Mouse (Mus musculus) cerebellum, adult 9-10 months (tissue): Measurements from ENCODE around the gene Rnf5.

ENCODE experiments used
- DNase-seq: peaks from one replicate; pipeline ENCODE4 v3.0.0; 2022

The Rnf5 gene

DNA sequence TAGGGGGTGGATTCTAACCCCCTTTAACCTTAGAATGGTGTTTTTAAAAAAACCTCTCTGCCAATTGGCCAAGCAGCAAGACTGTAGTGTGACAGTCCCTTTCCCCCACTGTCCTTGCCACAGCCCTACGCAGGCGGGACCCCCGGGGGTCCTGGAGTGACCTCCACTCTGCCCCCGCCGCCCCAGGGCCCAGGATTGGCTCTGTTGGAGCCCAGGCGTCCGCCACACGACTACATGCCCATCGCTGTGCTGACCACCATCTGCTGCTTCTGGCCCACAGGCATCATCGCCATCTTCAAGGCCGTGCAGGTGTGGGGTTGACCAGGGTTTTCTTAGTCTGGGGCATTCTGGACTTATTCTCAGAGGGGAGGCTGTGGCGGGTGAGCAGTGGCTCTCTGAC is 28.2 kb upstream of the Rnf5 start:
- DNase-seq: peak; percentile 77

DNA sequence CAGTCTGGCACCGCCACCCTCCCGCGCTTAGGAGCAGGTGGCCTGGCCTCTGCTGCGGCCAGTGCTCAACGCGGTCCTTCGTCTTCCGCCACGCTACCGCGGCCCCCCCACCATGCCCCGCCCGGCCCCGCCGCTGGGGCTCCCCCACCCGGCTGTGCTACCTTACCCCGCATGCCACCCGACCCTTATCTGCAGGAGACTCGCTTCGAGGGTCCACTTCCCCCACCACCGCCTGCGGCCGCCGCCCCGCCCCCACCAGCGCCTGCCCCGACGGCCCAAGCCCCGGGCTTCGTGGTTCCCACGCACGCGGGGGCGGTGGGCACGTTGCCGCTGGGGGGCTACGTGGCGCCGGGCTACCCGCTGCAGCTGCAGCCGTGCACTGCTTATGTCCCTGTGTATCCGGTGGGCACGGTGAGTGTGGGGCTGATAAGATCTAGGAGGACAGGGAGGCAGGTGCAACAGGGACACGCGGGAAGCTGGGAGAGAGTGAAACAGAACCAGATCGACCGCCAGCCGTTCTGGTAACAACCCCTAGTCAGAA is 27.3 kb upstream of the Rnf5 start:
- DNase-seq: peak; percentile 68

- peak; percentile 86 for DNase-seq
Observed at GRCm38 (mm10) chr17:34629796-34630603, 26.5 kb upstream of the Rnf5 start.

- DNase-seq: peak; percentile 82
Observed at GRCm38 (mm10) chr17:34629221-34629751, 25.8 kb upstream of the Rnf5 start, which contains the start of gene Prrt1. Gene Prrt1, plus strand, starts transcription at chr17:34629533.

DNA sequence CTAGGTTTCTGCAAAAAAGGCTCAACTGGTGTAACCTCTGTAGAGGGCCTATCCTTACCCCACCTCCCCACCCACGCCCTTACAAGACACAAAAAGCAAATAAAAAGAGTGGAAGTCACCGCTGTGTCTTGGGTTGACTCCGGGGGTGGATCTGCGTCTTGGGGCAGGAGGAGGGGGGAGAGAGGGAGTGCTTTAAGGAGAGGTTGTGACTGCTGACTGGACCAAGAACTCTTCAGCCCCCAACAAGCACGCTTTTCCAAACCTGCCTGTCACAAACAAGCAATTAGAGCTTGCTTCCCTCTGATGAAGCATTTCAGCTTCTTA is 25.1 kb upstream of the Rnf5 start:
- no peak for DNase-seq

DNA sequence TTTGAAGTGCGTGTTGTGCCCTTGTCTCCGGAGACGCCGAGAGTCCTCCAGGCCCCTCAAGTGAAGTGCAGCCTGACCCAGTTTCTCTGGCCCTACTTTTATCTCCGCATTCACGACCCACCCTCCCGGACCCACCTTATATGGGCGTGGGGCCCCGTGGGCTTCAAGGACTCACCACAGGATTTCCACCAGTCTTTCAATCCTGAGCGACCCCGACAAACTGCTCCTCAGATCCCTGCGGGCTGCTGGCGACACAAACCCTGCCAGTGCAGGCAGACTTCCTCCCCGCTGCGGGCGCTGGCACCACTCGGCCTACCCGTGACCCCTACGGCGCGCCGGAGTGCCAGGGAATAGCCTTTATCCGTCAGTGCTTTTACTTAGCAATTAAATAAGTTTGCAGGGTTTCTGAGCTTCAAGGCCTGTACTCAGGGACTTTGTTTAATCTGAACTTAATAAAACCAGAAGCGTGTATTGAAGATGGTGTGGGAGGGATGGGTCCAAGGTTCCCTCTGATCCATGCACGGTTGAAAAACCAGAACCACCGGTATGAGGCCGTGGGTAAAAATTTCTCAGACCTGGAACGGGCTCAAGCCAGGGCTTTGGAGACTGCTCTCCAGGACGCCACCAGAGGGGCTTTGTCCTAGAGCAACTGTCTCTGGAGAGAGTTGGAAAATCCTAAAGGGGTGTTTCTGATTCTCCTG is 24.6 kb upstream of the Rnf5 start, which contains the start of gene Ppt2:
TSS of gene Ppt2 (minus strand) at position 568 of the 701 bp plus-strand sequence.
- DNase-seq: peak; percentile 85

DNA sequence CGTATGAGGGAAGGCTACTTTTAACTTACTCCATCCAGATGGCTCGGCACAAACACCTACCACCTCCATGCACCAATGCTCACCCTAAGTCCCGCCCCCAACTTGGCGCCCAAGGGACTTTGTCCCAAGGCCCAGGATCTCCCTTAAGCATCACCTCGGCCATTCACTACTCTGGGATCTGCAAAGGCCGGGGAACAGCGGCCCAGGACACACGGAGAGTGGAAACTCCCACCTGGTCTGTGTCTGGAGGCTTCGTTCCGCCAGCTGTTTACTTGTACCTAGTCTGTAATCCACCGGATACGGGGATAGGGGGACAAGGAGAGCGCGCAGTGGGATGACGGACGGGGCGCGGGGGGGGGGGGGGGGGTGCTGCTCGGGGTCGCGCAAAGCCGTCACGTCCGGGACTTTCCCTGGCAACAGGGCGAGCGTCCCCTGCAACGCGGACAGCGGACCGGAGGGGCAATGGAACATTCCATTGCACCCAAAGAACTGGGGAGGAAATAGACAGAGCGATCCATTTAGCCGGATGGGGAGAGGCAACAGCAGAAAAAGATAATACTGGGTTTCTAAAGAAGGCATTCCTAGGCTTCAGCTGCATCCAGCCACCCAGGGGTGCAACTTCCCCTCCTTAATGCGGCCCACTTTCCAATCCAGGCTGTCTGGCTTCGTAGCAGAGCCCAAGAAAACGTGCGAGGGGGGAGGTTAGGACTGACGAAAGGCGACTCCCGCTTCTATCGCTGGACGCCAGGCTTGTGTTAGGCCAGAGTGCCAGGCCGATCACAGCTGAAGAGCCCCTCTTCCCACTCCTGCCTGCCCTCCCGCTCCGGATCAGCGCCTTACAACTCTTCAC is 23.8 kb upstream of the Rnf5 start:
- DNase-seq: peak; percentile 91

GRCm38 (mm10) chr17:34626773-34627092 is 23.2 kb upstream of the Rnf5 start:
- DNase-seq: no peak

DNA sequence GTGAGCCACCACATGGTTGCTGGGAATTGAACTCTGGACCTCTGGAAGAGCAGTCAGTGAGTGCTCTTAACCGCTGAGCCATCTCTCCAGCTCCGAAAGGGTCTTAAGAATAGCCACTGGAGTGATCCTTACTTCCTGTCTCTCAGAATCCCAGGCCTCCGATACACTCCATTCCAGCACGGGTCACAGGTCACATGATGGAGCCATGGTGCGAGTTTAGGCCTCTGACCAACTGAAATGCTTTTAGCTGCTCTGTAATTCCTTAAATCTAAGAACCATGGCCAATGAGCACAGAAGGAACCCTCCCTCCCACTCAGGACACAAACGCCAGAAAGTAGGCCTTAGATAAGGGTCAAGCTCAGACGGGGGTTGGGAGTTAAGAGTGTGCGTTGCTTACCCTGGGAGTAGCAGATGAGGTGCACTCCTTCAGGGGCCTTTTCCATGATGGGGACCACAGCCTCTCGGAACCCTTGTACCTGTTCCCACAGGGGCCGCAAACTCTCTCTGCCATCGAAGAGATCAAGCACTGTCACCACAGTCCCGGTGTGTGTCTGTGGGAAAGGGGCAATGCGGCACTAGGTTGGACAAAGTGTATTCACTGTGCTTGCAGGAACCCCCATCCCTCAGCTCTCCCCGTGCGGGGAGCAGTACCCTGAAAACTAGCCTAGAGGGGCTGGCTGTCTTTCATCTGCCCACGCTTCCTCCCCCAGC is 22.7 kb upstream of the Rnf5 start:
- peak; percentile 68 for DNase-seq

DNA sequence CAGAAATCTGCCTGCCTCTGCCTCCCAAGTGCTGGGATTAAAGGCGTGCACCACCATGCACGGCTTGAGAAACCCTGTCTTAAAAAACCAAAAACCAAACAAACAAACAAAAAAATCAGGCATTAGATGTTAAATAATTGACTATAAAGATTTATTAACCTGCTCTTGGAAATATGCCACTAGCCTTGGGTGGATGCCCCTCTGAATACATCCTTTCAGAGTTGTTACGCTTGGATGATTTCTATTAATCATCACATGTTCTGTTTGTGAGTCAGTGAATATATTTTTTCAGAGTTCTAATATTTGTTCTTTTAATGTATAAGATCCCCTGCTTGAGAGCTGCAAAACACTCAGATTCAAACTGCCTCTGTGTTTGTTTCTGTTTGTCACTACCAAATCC is 21.5 kb upstream of the Rnf5 start:
- no peak for DNase-seq

GRCm38 (mm10) chr17:34623161-34623560 is 19.7 kb upstream of the Rnf5 start:
- DNase-seq: no peak

- no peak for DNase-seq
Observed at GRCm38 (mm10) chr17:34621006-34621405, 17.5 kb upstream of the Rnf5 start.

DNA sequence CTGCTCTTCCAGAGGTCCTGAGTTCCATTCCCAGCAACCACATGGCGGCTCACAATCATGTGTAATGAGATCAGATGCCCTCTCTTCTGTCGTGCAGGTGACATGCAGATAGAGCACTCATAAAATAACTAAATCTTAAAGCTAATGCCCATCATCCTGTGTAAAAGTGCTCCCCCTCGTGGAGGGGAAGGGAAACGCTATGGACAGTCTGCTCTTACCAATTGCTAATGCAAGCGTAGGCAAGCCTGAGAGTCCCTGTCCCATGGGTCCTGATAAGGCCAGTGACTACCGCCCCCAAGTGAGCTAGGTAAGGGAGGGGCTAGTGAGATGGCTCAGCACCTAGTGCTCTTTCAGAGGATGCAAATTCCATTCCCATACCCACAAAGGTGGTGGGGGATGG is 15.5 kb upstream of the Rnf5 start:
- peak; percentile 77 for DNase-seq

DNA sequence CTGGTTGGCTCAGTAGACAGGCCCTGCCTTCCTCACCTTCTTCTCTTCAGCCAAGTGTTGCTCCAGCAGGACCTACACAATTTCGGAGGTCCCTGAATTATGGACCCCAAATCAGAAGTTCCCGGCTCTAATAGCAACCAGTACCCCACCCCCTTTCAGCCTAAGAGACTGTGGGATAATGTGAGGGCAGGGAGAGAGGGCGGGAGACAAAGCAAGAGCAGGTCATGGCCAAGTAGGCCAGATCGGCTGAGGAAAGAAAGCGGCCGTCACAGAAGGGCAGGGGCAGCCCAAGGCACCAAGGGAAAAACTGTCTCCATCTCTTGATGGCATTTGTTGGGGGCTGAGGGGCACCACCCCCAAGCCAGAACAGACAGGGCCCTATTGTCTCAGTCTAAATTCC is 12.4 kb upstream of the Rnf5 start, which contains the start of gene Egfl8:
TSS of gene Egfl8 (minus strand) at position 101 of the 400 bp plus-strand sequence.
- no peak for DNase-seq

- DNase-seq: no peak
Observed at GRCm38 (mm10) chr17:34613830-34614229, 10.3 kb upstream of the Rnf5 start.

GRCm38 (mm10) chr17:34613054-34613645 is 9.7 kb upstream of the Rnf5 start:
- DNase-seq: no peak

DNA sequence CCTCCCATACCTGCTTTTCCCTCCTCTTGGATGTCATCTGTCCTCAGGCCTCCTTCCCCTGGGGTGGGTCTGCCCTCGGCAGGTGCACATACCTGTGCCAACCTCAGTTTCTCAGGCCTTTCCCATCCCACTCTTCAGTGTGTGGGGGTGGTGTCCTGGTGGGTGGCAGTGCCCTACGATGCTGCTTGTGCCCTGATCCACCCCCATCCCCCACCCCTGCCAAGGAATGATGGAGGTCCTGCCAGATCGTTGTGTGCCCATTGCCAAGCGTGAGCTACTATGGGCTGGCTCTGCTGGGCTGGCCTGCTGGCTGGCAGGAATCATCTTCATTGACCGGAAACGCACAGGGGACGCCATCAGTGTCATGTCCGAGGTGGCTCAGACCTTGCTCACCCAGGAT is 7.6 kb upstream of the Rnf5 start:
- no peak for DNase-seq

DNA sequence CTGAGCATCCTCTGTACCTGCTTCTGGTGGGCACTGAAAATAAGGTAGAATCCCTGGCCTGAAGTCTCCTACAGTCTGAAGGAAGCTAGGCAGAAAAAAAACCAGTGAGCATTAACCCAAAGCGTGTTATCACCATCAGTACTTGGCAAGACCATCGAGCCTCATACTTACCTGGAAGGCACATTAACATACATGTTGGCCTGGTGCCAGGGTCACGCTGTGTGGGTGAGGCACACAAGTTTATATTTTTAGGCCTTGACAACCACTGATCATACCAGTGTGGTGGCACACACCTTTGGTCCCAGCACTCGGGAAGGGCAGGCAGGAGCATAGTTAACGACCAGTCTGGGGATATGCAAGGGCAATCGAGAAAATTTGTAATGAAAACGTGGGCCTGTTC is 4.5 kb upstream of the Rnf5 start:
- peak; percentile 72 for DNase-seq

- DNase-seq: peak; percentile 59
Observed at GRCm38 (mm10) chr17:34606186-34607039, 2.9 kb upstream of the Rnf5 start.

DNA sequence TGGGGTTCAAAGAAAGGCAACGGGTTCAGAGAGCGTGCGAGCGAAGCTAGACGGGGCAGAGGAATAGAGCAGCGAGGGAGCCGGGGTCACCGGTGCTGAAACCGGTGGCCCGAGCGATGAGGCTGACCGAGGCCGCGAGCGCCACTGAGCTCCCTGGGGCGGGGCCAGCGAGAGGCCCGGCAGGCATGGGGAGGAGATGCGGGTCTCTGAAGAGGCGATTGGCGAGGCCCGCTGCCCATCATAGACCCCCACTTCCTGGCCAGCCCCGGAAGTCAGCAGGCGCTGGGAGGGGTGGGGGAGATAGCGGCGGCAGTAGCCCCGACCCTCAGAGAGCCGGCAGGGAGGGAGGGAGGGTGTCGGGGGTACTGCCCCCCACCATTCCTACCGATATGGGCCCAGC is 2.1 kb upstream of the Rnf5 start:
- DNase-seq: peak; percentile 95
